Mouse (Mus musculus) liver, embryonic 15.5 days (tissue): ENCODE measurements around the gene Spop. TPM values are rescaled to one million over a fixed set of nuclear protein-coding genes. Genes with fewer than 3 reads are reported as not detected.

Source experiments
- ATAC-seq: fragments of 200-750 bp; cut with Nextera tagmentation; 2 replicates; pipeline ENCODE4 v1.8.0; 2017; ENCODE audit warnings: moderate number of reproducible peaks, mild to moderate bottlenecking, moderate library complexity; ENCODE audit not compliant: insufficient read depth
- H3K27ac ChIP-seq: fragments of 300-500 bp; sonication (generic); replicated peaks from 2 replicates; pipeline ENCODE4 v1.5.1; 2015; ENCODE audit warnings: mild to moderate bottlenecking, inconsistent platforms
- H3K27me3 ChIP-seq: fragments of 300-500 bp; sonication (generic); 2 replicates; pipeline ENCODE4 v1.6.1; 2015; ENCODE audit warnings: mild to moderate bottlenecking, inconsistent platforms
- H3K36me3 ChIP-seq: fragments of 300-500 bp; sonication (generic); replicated peaks from 2 replicates; pipeline ENCODE4 v1.6.1; 2015; ENCODE audit warnings: moderate library complexity, mild to moderate bottlenecking, inconsistent platforms
- H3K4me1 ChIP-seq: fragments of 300-500 bp; sonication (generic); replicated peaks from 2 replicates; pipeline ENCODE4 v1.6.1; 2015; ENCODE audit warnings: inconsistent platforms
- H3K4me2 ChIP-seq: fragments of 300-500 bp; sonication (generic); 2 replicates; pipeline ENCODE4 v1.6.1; 2015; ENCODE audit warnings: moderate library complexity, mild to moderate bottlenecking, inconsistent platforms
- H3K4me3 ChIP-seq: fragments of 300-500 bp; sonication (generic); replicated peaks from 2 replicates; pipeline ENCODE4 v1.5.1; 2015; ENCODE audit warnings: mild to moderate bottlenecking, inconsistent platforms
- H3K9ac ChIP-seq: fragments of 300-500 bp; sonication (generic); 2 replicates; pipeline ENCODE4 v1.6.1; 2015; ENCODE audit warnings: moderate library complexity, mild to moderate bottlenecking, inconsistent platforms
- H3K9me3 ChIP-seq: fragments of 300-500 bp; sonication (generic); replicated peaks from 2 replicates; pipeline ENCODE4 v1.6.1; 2016; ENCODE audit warnings: inconsistent platforms
- WGBS: fragments of 180-500 bp; shearing (Covaris S2); methylation state at CpG from one replicate; pipeline ENCODE4 v1.1.7; 2015; ENCODE audit warnings: mixed read lengths; ENCODE audit not compliant: insufficient replicate concordance; 5-methylcytosine and 5-hydroxymethylcytosine counted together
- polyA plus RNA-seq: library from polyadenylated mRNA; unstranded; fragments of >200 nt; fragmentation: Nextera tagmentation; extraction: Ambion mirVana; gene quantifications from 2 replicates; pipeline ENCODE4 v1.2.1, GENCODE M21; 2015

The Spop gene
- polyA plus RNA-seq = 66.6 and 67.5 TPM in 2 replicates

DNA sequence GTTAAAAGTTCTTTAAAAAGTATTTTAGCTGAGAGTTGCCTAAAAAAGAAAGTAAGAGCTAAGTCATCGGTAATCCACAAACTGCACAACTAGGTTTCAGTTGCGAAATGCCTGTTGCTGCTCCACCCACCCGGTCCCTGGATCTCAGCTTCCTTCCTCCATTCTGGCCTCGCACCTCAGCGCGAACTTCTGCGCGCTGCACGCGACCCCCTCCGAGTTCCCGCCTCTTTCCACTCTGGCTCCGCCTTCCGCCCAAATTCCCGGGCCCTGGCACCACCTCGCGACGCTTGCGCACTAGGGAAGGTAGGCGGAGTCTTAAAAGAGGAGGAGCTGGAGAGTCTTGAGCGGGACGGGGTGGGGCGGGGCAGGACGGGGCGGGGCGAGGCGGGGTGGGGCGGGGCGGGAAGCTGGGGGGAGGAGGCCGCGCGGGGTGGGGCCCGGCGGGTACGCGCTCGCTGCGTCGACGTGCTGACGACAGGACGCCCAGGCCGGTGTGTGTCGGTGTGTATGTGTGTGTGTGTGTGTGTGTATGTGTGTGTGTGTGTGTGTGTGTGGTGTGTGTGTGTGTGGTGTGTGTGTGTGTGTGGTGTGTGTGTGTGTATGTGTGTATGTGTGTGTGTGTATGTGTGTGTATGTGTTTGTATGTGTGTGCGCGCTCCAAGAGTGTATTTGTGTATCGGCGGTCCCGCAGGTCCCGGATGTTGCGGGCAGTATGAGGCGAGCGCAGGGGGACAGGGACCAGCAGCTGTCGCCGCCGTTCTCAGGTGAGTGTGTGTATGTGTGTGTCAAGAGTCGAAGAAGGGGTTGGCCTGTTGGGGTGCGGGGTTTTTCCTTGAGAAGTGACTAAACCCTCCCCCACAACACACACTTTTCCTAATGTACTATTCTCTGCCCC, at the start of gene Spop:
Spop (plus strand) TSS at position 440 of the 895 bp plus-strand sequence.
- Histone ChIP-seq H3K4me2 (peak within 1 kb of the TSS; percentile 81), H3K9ac (peak within 1 kb of the TSS; percentile 77), H3K27me3 (peaks cover 10% of the 10 kb centered on the region), H3K9me3 (no peaks in the 10 kb centered on the region), H3K36me3 (peaks cover 6% of the 10 kb centered on the region; the same call in 1 of the 2 replicates), H3K27ac (peak within 1 kb of the TSS; percentile 92), H3K4me3 (peak within 1 kb of the TSS; percentile 70), H3K4me1 (peaks cover 34% of the 10 kb centered on the region)
- WGBS = 1% methylated on average over 58 of the region's 58 CpGs
- peak; percentile 88 for ATAC-seq

- Histone ChIP-seq H3K4me3 (no peak overlapping the region), H3K4me2 (no peak overlapping the region), H3K4me1 (peaks cover 45% of the 10 kb centered on the region), H3K9ac (no peak overlapping the region), H3K27me3 (no peaks in the 10 kb centered on the region), H3K36me3 (peaks cover 96% of the 10 kb centered on the region), H3K27ac (no peak overlapping the region; the same call in 1 of the 2 replicates), H3K9me3 (no peaks in the 10 kb centered on the region)
- no peak for ATAC-seq
- WGBS = 90% methylated on average over 5 of the region's 5 CpGs
Measured at GRCm38 (mm10) chr11:95364388-95364787, 49.5 kb upstream of the Spop start.

GRCm38 (mm10) chr11:95365596-95365995, 48.3 kb upstream of the Spop start:
- peaks cover 96% of the 10 kb centered on the region for H3K36me3 ChIP-seq
- H3K4me3 ChIP-seq = no peak overlapping the region
- no peak overlapping the region for H3K9ac ChIP-seq
- H3K27ac ChIP-seq = 0 out of 2 replicates have a peak overlapping the region, but pooled peaks have one; percentile 2
- H3K4me2 ChIP-seq = no peak overlapping the region
- H3K4me1 ChIP-seq = peaks cover 46% of the 10 kb centered on the region
- H3K27me3 ChIP-seq = no peaks in the 10 kb centered on the region
- WGBS = 89% methylated on average over 10 of the region's 10 CpGs
- ATAC-seq = no peak
- H3K9me3 ChIP-seq = no peaks in the 10 kb centered on the region

GRCm38 (mm10) chr11:95366280-95366897, 47.5 kb upstream of the Spop start:
- Histone ChIP-seq H3K4me1 (peaks cover 46% of the 10 kb centered on the region), H3K27ac (peak overlapping the region; percentile 61)
- 86% methylated on average over 6 of the region's 6 CpGs for WGBS

DNA sequence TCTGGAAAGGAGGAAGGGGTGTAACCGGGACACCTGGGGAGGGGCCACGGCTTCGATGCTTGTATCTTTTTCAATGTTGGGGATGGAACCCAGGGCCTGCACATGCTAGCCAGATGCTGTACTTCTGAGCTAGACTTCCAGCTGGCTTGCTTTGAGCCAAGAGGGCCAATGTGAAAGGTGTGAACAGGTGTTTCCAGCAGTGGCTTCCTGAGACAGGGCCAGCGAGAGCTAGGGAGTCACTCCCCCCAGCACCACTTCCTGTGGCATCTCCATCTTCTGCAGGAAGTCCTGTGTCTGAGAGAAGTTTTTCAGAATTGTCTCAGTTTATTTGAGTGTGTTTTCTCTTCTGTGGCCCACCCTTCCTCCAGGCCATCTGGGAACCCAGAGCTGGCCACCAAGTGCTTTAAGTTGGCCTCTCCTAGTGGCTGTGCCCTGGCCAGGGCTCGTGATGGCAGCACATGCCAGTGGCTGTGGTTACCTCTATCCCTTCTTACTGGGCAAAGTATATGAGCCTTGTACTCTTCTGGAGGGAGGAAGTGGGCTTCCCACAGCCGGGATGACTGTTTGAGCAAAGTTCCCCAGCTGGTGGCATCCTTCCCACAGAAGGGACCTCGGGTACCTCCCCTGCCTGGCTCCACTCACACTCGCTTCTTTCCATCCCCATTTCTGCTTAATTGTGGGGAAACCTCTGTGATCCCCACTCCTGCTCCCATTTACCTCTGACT, 46.7 kb upstream of the Spop start:
- Histone ChIP-seq H3K4me2 (no peak overlapping the region), H3K27ac (peak overlapping the region; percentile 61; the same call in 1 of the 2 replicates), H3K27me3 (no peaks in the 10 kb centered on the region), H3K9ac (no peak overlapping the region), H3K9me3 (no peaks in the 10 kb centered on the region), H3K36me3 (peaks cover 98% of the 10 kb centered on the region), H3K4me3 (no peak overlapping the region), H3K4me1 (peaks cover 46% of the 10 kb centered on the region)
- no peak for ATAC-seq
- WGBS = 62% methylated on average over 8 of the region's 8 CpGs

More at GRCm38 (mm10) chr11:95366280-95366897, 47.5 kb upstream of the Spop start:
- Histone ChIP-seq H3K27me3 (no peaks in the 10 kb centered on the region), H3K9ac (no peak overlapping the region), H3K36me3 (peaks cover 96% of the 10 kb centered on the region), H3K4me3 (no peak overlapping the region), H3K9me3 (no peaks in the 10 kb centered on the region), H3K4me2 (no peak overlapping the region)
- no peak for ATAC-seq

GRCm38 (mm10) chr11:95368231-95368823, 45.6 kb upstream of the Spop start:
- H3K27ac ChIP-seq = no peak overlapping the region
- no peak overlapping the region for H3K9ac ChIP-seq
- peaks cover 99% of the 10 kb centered on the region for H3K36me3 ChIP-seq
- no peak for ATAC-seq
- no peaks in the 10 kb centered on the region for H3K27me3 ChIP-seq
- H3K4me2 ChIP-seq = no peak overlapping the region
- H3K4me1 ChIP-seq = peaks cover 44% of the 10 kb centered on the region
- WGBS = 89% methylated on average over 8 of the region's 8 CpGs
- no peak overlapping the region for H3K4me3 ChIP-seq
- no peaks in the 10 kb centered on the region for H3K9me3 ChIP-seq

- no peak overlapping the region for H3K4me2 ChIP-seq
- no peaks in the 10 kb centered on the region for H3K27me3 ChIP-seq
- peaks cover 99% of the 10 kb centered on the region for H3K36me3 ChIP-seq
- no peak overlapping the region for H3K27ac ChIP-seq
- H3K9me3 ChIP-seq = no peaks in the 10 kb centered on the region
- peaks cover 43% of the 10 kb centered on the region for H3K4me1 ChIP-seq
- H3K4me3 ChIP-seq = no peak overlapping the region
- H3K9ac ChIP-seq = no peak overlapping the region
- no peak for ATAC-seq
- WGBS = 82% methylated on average over 4 of the region's 4 CpGs
Measured at GRCm38 (mm10) chr11:95368871-95369270, 45.0 kb upstream of the Spop start.

DNA sequence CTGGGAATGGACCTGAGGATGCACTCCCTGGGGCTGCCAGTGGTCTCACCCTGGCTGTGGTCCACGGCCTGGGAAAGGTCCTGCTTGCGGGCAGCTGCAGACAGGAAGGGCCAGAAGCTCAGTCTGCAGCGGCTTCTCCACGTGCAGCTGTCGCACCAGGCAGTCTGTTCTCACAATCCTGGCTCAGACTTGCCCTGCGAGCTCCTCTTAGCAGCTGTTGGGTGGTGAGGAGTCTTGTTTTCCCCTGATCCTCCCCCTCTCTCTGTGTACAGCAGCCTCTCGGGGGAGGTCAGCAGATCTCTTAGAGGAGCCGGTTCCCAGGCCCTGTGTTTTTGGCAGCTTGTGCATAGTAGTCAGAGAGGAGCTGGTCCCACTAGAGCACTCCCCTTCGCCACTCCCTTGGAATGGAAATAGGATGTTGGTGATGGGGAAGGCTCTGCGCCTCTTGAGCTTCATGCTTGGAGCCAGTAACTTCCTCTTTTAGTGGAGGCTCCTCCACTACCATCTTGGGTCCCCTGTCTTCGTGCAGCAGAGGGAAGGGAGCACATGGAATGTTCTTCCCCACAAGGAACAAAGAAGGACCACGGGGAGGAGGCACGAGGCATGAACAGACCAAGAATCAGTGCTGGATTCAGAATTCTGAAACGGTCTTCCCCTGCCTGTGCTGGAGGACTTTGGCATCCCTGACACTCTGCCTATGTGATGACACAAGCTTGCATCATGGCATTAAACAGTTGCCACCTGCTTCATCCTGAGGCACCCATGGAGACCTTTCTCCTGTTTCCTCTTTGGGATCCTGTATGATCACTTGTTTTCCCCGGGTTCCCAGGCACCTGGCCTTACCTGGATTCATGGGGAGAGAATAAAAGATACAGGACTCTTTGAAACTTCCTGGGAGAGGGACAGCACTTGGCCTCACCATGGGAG, 43.7 kb upstream of the Spop start:
- peak overlapping the region; percentile 40 for H3K27ac ChIP-seq
- H3K27me3 ChIP-seq = no peaks in the 10 kb centered on the region
- H3K4me1 ChIP-seq = peaks cover 43% of the 10 kb centered on the region
- H3K36me3 ChIP-seq = peaks cover 99% of the 10 kb centered on the region
- ATAC-seq = no peak
- WGBS = 77% methylated on average over 15 of the region's 15 CpGs
- no peaks in the 10 kb centered on the region for H3K9me3 ChIP-seq
- no peak overlapping the region for H3K4me3 ChIP-seq
- H3K4me2 ChIP-seq = no peak overlapping the region
- H3K9ac ChIP-seq = no peak overlapping the region

- ATAC-seq = no peak
- 93% methylated on average over 7 of the region's 7 CpGs for WGBS
- Histone ChIP-seq H3K27me3 (no peaks in the 10 kb centered on the region), H3K4me3 (no peak overlapping the region), H3K4me1 (peaks cover 33% of the 10 kb centered on the region), H3K9me3 (no peaks in the 10 kb centered on the region), H3K9ac (no peak overlapping the region), H3K36me3 (peaks cover 99% of the 10 kb centered on the region), H3K27ac (no peak overlapping the region), H3K4me2 (no peak overlapping the region)
Measured at GRCm38 (mm10) chr11:95371182-95371581, 42.7 kb upstream of the Spop start.

- no peak overlapping the region for H3K4me2 ChIP-seq
- 77% methylated on average over 9 of the region's 9 CpGs for WGBS
- H3K36me3 ChIP-seq = peaks cover 94% of the 10 kb centered on the region
Measured at GRCm38 (mm10) chr11:95378926-95379325, 35.0 kb upstream of the Spop start.

More at GRCm38 (mm10) chr11:95378926-95379325, 35.0 kb upstream of the Spop start:
- Histone ChIP-seq H3K9me3 (no peaks in the 10 kb centered on the region), H3K9ac (no peak overlapping the region), H3K27me3 (no peaks in the 10 kb centered on the region), H3K27ac (no peak overlapping the region), H3K4me3 (no peak overlapping the region), H3K4me1 (peaks cover 17% of the 10 kb centered on the region)
- no peak for ATAC-seq
